Mouse (Mus musculus) megakaryocyte, adult 5-6 weeks (primary cell): ENCODE results near the gene Icam5. TPM values are rescaled to one million over a fixed set of nuclear protein-coding genes. Genes with fewer than 3 reads are reported as not detected.
"Not testable (repeated sequence)": the region's sequence is repeated elsewhere in the genome, so short reads cannot be mapped to it uniquely, and the experiment has no call there.

ENCODE experiments used
- ATAC-seq: 2 replicates; pipeline ENCODE4 v1.8.0; 2016; ENCODE audit warnings: mild to moderate bottlenecking, inconsistent platforms; ENCODE audit not compliant: poor library complexity, severe bottlenecking
- total RNA-seq, 2 experiments: library from RNA; stranded (forward) in 1 of 2; stranded (reverse) in 1 of 2; fragments of 153-499, 151-499 nt in 1 of 2; fragments of 221-1000, 200-1000 nt in 1 of 2; gene quantifications; 2 replicates each; pipeline versions ENCODE4 v1.2.3 to v1.2.4; 2015 to 2017

Icam5 gene
- total RNA-seq, 2 experiments from 2014 or later = not detected

GRCm38 (mm10) chr9:21034481-21035085 is 2.7 kb downstream of the Icam5 start:
- ATAC-seq = no peak

GRCm38 (mm10) chr9:21035586-21035985 is 3.7 kb downstream of the Icam5 start:
- no peak for ATAC-seq

- no peak for ATAC-seq
Observed at GRCm38 (mm10) chr9:21036161-21036560, 4.3 kb downstream of the Icam5 start.

- no peak for ATAC-seq
Observed at GRCm38 (mm10) chr9:21036666-21037065, 4.8 kb downstream of the Icam5 start.

GRCm38 (mm10) chr9:21037481-21037891 is 5.6 kb downstream of the Icam5 start:
- no peak for ATAC-seq

GRCm38 (mm10) chr9:21039779-21040178 is 7.9 kb downstream of the Icam5 start:
- ATAC-seq = no peak

GRCm38 (mm10) chr9:21041308-21041707 is 9.4 kb downstream of the Icam5 start:
- ATAC-seq = no peak

GRCm38 (mm10) chr9:21043563-21043962 is 11.7 kb downstream of the Icam5 start:
- no peak for ATAC-seq

GRCm38 (mm10) chr9:21044785-21045184 is 12.9 kb downstream of the Icam5 start:
- not testable (repeated sequence) for ATAC-seq

GRCm38 (mm10) chr9:21045235-21045634 is 13.4 kb downstream of the Icam5 start:
- ATAC-seq = no peak

GRCm38 (mm10) chr9:21051578-21051977 is 19.7 kb downstream of the Icam5 start:
- ATAC-seq = no peak

GRCm38 (mm10) chr9:21062928-21063327 is 31.1 kb downstream of the Icam5 start:
- no peak for ATAC-seq

- no peak for ATAC-seq
Observed at GRCm38 (mm10) chr9:21067006-21067684, 35.3 kb downstream of the Icam5 start, which contains the start of gene Zglp1. TSS of gene Zglp1 (minus strand) at chr9:21067093.

GRCm38 (mm10) chr9:21072641-21073040 is 40.8 kb downstream of the Icam5 start:
- ATAC-seq = no peak

- ATAC-seq = peak; percentile 98
Observed at GRCm38 (mm10) chr9:21073044-21073840, 41.4 kb downstream of the Icam5 start, which contains the start of the genes Gm49373 and Fdx1l. TSS of gene Gm49373 (minus strand) at chr9:21073096. TSS of gene Fdx1l (minus strand) at chr9:21073614.

GRCm38 (mm10) chr9:21074173-21074572 is 42.3 kb downstream of the Icam5 start:
- ATAC-seq = no peak

GRCm38 (mm10) chr9:21075625-21076024 is 43.8 kb downstream of the Icam5 start:
- no peak for ATAC-seq

- no peak for ATAC-seq
Observed at GRCm38 (mm10) chr9:21081127-21081526, 49.3 kb downstream of the Icam5 start.

GRCm38 (mm10) chr9:21083324-21083723 is 51.5 kb downstream of the Icam5 start:
- ATAC-seq = no peak
